Mouse (Mus musculus): ENCODE data around the gene Ttll11.

- TF ChIP-seq POLR2A (IDR thresholded peaks at IDR 0.05; ENCODE audit: control insufficient read depth, low read depth, low read length) (no peak), CTCF (IDR thresholded peaks at IDR 0.05; ENCODE audit: control insufficient read depth, insufficient read depth, insufficient replicate concordance, low read depth, low read length) (no peak)
Observed at GRCm38 (mm10) chr2:35933116-35933515, 46.6 kb downstream of the Ttll11 start.

Data from testis, adult 2 months (tissue).